Mouse (Mus musculus): ENCODE data around the gene Rgs9bp.
"Not testable (repeated sequence)": the region's sequence is repeated elsewhere in the genome, so short reads cannot be mapped to it uniquely, and the experiment has no call there.

Rgs9bp gene

DNA sequence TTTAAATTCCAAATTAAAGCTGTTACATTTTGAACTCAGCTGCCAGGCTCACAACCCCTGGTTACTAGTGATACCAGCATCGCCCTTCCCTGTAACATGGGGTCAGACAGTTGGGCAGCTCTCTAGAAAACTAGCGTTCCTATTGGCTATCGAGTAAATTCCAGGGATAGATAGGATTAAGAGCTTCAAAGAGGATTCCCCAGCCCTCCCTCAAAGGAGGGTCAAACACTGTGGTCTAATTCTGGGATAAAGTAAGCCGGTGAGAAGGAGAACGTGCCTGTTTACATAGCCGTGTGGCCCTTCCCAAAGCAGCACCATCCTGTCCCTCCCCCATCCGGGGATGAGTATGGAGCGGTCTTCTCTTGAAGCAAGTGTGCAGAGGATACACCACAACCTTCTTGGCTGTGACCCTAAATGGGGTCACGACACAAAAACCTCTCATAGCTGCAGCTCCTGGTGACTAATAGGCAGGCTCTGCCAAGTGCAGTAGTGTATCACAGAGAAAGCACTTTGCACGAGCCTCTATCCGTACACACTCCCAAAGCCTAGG is 1.8 kb downstream of the Rgs9bp start:
- DNase-seq (ENCODE audit: low spot score) = no peak

DNA sequence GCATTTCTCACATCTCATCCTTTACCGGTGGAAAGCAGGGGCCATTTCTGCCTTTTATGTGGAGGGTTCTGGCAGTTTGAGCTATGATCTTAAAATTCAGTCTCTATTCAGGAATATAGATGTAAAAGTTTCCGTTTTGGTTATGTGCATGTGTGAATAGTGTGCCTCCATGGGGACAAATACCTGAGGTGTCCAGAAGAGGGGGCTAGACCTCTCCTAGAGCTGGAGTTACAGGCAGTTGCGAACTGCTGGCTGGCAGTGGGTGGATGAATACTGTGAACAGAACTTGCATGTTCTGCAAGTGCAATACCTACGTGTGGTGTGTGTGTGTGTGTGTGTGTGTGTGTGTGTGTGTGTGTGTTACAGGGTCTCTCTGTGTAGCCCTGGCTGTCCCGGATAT is 2.7 kb downstream of the Rgs9bp start:
- no peak for DNase-seq (ENCODE audit: low spot score)

DNA sequence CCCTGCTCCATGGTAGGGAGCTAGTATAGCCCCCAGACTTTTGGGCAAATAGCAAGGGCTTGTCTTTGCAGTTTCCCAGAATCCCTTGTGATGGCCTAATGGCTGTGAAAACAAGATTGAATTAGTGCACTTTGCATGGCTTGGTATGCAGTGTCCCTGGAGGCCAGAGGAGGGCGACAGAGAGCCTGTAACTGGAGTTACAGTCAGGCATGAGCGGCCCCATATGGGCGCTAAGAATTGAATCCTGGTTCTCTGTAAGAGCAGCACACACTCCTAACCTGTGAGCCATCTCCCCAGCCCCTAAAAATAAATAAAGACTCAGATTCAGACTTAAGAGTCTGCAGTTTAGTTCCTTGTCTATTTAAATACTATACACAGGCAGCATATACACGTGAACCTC is 5.5 kb downstream of the Rgs9bp start:
- DNase-seq (ENCODE audit: low spot score) = peak; percentile 52

DNA sequence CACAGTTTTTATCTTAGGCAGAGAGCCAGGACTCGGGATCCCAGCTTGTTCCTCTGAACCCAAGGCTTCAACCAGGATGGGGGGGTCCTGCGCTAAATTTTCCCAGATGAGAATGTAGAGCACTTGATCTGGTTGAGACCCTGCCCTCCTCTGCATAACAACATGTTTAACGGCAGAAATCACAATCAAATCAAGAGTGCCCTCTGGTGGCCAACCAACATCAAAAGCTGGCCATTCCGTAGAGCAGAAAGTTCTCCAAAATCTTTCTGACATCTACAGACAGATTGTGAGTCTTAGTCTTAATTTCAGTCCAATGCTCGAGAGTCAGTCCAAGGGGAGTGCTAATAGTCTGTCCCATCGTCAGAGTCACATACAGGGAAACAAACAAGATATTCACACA is 14.5 kb downstream of the Rgs9bp start:
- not testable (repeated sequence) for DNase-seq (ENCODE audit: low spot score)

DNA sequence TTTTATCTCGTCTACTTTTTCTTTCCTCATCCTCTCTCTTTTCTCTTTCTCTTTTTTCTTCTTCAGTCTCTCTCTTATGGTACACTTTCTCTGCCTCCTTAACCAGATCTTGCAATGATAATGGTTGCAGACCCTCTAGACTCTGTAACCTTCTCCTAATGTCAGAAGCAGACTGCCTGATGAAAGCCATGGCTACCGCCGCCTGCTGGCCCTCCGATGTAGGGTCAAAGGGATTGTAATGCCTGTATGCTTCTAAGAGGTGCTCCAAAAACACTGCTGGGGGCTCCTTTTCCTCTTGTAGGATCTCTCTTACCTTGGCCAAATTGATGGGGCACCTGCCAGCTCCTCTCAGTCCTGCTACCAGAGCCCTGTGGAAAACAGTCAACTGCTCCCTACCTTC is 15.7 kb downstream of the Rgs9bp start:
- DNase-seq (ENCODE audit: low spot score) = not testable (repeated sequence)

DNA sequence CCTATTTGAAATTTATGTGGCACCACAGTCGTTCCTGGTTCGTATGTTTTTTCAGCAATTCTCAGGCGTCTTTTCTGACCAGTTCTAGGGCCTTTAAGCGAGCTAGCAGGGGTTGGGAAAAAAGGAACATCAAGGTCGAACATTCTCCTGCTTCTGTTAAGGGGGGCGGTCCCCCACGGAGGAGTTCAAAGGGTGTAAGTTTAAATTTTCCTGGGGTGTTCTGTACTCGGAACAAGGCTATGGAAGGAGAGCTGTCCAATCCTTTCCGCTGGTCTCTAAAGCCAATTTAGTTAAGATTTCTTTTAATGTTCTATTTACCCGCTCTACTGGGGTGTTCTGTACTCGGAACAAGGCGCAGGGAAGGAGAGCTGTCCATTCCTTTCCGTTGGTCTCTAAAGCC is 19.4 kb downstream of the Rgs9bp start:
- not testable (repeated sequence) for DNase-seq (ENCODE audit: low spot score)

DNA sequence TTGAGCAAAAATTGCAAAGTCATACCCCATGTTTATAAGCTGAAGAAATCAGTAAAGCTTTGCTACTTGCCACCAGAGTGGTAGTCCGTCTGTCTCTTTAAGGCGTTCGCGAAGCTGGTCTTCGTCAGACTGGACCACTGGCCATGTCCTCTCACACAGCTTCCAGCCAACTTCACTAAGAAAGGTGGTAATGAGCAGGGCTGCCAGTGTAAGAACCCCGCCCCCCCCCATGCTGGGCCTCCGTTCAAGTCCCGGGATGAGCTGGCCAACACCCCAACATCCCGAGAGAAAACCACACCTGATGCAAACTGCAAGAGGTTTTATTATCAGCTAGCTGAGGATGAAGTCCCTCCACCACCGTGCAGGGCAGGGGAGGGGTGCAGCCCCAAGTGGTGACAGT is 20.5 kb downstream of the Rgs9bp start:
- not testable (repeated sequence) for DNase-seq (ENCODE audit: low spot score)

DNA sequence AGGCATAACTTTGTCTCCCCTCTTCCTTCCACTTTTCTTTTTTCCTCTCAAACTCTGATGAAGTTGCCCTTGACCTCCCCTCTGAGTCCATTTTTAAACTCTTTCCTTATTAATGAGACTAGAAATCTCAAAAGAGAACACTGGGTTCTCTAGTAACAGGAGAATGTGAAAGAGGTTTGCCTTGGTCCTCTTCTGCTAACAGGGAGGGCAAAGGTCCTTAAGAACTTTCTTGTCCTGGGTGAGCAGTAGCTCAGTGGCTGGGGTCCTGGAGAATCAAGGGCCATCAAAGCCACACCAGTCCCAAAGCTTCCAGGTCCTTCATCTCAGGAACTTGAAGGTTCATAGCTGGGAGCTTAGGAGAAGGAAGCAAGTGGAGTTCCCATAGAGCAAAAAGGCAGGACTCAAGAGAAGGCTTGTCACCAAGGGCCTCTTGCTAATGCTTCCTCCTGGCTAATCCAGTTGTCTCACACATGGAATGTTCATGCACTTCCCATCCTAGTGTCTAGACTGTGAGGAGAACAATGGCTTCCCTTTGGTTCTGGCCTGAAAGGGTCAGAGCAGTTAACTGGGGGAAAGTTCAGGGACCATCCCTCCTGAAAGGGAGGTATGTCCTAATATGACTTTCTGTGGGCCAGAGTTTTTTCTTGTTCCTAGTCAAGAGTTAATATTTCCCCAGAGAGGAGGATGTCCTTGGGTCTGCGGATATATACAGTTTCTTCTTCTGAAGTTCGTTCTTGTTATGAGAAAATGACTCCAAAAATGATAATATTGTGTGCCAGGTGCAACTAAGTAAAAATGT is 21.1 kb downstream of the Rgs9bp start:
- DNase-seq (ENCODE audit: low spot score) = no peak

DNA sequence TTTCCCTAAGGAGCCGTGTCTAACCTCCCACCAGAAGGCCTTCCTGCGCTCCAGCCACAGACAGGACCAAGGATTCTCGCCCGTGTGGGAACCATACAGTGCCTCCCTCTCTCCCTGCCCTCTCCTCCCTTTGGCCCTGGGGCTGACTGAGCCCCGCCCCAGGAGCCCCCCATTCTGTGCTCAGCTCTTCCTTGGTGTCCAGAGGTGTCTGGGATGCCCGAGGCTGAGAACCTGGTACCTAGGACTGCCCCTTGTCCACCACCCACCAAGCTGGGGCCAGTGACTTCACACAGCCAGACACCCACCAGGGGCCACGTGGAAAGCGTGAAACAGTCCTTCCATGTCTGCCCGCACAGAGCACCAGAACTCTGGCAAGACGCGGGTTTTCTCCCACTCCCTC is 22.3 kb downstream of the Rgs9bp start:
- no peak for DNase-seq (ENCODE audit: low spot score)

DNA sequence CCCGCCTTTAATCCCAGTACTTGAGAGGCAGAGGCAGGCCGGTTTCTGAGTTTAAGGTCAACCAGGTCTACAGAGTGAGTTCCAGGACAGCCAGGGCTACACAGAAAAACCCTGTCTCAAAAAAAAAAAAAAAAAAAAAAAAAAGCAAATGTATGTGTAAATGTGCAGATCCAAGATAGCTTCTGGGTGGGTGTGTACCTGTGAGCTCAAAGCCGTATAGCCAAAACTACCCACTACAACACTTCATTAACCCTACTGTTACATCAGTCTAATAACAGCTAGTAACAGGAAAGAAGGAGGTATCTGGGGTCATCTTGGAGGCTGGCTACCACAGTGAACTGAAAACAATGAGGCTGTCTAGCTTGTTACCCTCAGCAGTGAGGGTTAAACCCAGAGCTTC is 25.5 kb downstream of the Rgs9bp start:
- no peak for DNase-seq (ENCODE audit: low spot score)

DNA sequence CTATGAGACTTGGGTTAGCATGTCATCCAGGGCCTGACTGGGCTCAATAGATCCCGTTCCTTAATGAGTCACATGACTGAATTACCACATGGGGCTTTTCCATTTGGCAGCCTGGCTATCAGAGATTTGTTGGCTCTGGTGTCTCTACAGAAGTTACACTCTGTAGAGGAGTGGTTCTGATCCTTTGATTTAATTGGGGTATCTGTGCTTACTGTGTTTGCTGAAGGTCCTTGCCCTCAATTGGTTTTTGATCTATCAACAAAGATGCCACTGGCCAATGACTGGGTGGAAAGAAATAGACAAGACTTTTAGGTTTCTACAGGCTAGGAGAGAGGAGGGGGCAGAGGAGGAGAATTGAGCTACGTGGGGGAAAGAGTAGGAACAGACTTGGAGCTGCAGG is 26.7 kb downstream of the Rgs9bp start:
- DNase-seq (ENCODE audit: low spot score) = no peak

DNA sequence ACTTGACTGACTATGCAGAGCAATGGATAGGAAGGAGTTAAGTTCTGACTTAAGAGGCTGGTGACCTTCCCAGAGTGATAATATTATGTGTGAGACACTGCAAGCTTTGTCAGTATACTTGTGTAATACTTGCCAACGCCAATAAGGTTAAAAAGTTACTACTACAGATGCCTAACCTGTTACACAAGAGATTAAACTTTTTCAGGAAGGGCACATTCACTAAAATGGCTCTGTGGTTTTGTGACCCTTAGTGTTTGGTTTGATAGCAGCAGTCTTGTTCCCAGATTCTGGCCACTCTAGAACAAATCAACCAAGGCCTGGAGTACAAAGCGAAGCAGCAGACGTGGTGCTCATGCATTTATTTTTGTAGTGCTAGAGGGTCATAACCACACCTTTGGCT is 27.8 kb downstream of the Rgs9bp start:
- no peak for DNase-seq (ENCODE audit: low spot score)

DNA sequence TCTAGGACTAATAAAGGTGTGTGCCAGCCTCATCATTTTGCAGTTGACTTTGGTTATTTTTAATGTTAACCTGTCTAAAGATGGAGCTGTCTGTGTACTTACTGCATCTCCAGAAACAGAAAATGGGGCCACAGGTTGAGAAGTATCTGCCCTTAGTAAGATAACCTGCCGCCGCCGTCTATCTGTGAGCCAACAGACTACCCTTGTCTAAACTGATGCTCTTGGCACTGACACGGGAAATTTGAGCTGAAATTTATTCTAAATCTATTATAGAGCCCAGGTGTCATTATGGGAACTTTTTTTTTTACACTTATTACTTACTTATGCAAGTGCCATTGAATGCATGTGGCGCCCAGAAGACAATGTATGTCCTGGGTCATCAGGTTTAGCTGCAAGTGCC is 28.5 kb downstream of the Rgs9bp start:
- DNase-seq (ENCODE audit: low spot score) = no peak

DNA sequence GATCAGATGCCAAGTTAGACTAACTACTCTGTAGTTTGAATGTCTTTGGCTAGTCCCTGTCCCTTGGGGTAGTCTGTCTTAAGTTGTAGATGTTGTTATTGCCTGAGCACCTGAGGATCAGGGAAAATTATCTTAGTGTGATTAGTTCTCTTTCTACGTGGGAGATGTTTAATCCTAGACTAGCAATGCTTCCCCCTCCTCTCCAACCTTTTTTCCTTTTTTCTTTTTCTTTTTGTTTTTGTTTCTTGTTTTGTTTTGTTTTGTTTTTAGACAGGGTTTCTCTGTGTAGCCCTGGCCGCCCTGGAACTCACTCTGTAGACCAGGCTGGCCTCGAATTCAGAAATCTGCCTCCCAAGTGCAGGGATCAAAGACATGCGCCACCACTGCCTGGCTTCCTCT is 29.2 kb downstream of the Rgs9bp start, which contains the start of gene Nudt19:
Gene Nudt19, minus strand, starts transcription at position 100 of the 399 bp plus-strand sequence.
- no peak for DNase-seq (ENCODE audit: low spot score)

DNA sequence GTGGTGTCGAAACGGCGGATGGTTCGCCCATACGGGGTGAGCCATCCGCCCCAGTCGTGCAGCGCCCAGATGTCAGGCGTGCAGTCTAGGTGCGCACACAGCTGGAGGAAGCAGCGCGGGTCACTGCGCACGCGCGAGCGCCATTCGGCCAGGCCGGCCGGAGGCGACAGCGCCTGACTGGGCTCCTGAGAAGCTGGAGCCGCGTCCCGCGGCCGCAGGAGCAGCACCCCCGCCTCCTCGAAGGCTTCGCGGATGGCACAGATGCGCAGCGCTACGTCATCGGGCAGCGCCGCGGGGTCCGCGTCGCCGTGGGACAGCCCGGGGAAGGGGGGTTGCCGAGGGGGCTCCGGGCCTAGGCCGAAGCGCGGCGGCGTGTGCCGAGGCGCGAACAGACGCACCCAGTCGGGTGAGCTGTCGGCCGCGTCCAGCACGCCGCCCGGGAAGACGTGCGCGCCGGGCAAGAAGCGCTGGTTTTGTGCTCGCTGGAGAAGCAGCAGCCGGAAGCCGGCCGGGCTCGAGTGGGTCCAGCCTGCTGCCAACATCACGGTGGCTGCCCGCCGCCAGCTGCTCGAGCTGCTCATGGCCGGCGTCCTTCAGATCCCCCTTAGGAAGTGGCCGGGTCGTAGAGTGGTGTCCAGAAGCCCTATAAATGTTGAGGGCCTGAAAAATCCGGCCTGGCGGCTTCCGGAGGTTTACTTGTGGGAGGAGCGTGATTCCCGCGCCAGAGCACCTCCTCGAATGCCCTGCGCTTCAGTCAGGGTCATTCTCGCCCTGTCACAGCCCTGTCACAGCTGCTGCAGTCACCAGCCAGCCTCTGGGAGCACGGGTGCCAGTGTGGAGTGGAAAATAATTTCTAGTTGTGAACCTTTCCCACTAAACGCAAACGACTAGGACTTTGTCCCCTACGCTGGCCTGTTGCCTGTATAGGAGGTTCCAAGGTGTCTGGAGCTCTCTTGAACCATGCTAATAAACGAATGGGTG is 29.9 kb downstream of the Rgs9bp start:
- DNase-seq (ENCODE audit: low spot score) = peak; percentile 93

DNA sequence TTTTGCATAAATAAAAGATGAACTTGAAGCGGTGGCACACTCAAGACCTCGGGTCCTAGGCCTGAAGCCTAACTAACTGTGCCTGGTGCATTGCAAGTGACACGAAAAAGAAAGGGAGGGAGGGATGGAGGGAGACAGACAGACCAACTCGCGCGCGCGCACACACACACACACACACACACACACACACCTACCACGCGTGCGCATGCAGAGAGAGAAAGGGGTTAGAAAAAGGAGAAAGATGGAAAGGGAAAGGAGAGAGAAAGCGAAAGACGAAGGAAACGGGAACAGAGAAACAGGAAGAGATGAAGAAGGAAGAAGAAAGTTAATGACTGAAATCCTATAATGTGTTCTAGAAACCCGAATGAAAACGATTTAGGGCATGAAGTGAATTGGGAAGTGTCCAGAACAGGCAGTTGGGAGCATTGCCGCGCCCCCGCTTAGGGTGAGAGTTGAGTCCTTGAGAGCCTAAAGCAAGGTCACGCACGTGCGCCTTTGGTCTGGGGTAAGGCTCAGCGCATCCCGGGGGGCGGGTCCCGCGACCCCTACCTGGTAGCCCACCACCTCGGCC is 30.7 kb downstream of the Rgs9bp start:
- DNase-seq (ENCODE audit: low spot score) = peak; percentile 52

DNA sequence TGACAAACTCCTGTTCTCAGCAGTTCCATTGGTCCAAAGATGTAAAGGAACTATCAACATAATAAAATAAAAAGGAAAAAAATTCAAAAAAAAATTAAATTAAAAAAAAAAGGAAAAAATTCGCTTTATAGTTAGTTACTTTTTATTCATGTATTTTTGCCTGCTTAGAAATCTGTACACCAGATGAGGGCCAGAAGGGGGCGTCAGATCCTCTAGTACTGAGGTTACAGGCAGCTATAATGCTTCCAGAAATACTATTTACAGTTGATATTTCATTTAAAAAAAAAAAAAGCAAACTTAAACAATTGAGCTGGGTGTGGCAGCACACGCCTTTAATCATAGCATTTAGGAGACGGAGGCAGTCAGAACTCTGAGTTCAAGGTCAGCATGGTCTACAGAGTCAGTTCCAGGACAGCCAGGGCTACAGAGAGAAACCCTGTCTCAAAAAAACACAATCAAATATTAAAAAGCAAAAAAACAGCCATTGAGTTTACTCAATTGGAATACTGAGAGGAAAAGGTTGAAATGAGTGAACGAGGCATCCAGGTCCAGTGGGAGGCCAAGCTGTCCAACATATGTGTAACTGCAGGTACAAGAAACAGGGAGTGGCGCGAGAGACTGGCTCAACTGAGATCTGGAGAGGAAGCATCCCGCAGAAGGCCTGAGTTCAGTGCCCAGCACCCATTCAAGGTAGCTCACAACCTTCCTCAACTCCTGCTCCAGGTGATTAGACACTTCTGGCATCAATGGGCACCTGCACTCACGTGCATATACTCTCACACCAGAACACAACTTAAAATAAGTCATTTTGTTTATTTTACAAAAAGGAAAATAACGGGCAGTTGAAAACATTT is 31.4 kb downstream of the Rgs9bp start:
- DNase-seq (ENCODE audit: low spot score) = peak; percentile 32

DNA sequence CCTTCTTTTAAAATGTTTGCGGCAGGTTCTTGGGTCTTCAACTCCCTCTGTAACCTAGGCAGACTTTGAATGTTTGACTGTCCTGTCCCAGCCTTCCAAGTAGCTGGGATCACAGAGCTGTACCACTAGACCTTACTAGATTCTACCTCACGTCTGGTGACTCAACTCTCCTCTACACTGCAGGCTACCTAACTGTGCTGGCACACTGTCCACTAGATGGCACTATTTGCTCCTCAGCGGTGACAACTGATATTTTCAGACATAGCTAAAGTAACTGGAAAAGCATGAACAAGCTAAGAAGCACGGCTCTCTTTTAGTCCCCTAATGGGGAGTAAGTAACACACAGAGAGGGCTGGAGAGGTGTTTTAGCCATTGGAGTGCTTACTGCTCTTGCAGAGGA is 39.5 kb downstream of the Rgs9bp start:
- peak; percentile 50 for DNase-seq (ENCODE audit: low spot score)

DNA sequence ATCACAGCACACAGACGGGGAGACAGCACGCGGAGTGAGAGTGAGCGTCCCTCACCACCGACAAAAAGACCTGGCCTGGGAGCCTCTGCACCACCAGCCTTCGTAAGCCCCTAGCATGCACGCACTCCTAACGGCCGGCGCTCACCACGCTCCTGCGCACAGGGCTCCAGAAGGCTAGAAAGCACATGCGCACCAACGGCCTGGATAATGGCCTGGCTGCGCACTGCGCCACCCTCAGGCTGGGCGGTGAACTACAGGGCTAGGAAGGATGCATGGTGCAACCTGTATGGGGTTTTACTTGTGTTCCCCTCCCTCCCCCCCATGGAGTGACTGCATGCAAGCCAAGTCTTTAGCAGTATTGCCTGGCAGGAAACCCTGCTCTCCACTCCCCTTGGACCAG is 47.8 kb downstream of the Rgs9bp start, which contains the start of gene Tdrd12:
Gene Tdrd12, minus strand, starts transcription at position 184 of the 400 bp plus-strand sequence.
- DNase-seq (ENCODE audit: low spot score) = no peak

DNA sequence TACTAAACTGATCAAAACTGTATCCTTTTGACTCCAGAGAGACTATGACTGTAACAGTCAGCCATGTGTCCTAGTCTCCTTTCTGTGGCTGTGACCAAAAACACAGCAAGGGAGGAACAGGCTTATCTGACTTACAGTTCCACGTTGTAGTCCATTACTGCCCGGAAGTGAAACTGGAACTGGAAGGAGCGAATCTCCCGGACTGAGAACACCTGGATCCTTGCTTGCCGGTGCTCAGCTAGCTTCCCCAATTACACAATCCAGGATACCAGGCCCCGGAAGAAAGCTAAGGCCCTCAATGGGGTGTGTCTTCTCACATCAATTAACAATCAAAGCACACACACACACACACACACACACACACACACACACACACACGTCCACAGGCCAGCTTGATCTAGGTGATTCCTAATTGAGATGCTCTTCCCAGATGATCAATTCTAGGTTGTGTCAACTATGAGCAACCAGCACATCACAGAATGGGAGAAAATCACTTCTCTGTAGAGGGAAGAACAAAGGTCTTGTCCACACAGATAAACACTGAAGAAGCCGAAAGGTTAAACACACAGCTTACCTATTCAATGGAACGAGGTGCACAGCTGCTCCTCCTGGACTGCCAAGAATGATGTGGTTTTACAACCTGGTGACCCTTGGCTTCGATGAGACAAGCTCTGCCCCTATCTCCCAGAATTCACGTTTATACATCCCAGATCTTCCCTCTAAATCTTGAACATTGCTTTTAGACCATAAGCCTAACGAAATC is 49.5 kb downstream of the Rgs9bp start:
- no peak for DNase-seq (ENCODE audit: low spot score)

All from MN1 (cell line).